Mouse (Mus musculus): ENCODE measurements around the gene Actb. TPM values are rescaled to one million over a fixed set of nuclear protein-coding genes. Genes with fewer than 3 reads are reported as not detected.

Gene Actb
- polyA plus RNA-seq (2012; rRNA removed): 8,043 and 9,072 TPM in 2 replicates

GRCm38 (mm10) chr5:142906532-142907047, at the start of gene Actb:
TSS of gene Actb (minus strand) at chr5:142906754.
- 1% methylated on average over 41 of the region's 41 CpGs for WGBS
- DNase-seq (ENCODE audit: low read depth, low spot score): no peak

DNA sequence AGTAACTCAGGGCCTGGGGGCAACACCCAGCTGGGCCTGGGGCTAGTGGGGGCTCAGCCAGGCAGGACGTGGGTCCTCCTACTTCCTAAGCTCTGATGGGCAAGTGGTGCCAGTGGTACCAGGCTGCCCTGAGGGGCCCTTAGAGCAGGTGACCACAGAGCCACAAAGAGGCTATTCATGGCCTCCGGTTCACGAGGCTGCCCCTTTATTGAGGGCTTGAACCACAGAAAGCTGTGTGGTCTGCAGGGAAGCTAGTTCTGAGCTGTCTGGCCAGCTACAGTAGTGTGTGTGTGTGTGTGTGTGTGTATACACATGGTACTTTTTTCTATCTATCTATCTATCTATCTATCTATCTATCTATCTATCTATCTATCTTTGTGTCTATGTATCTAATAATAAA, 47.1 kb upstream of the Actb start:
- WGBS: 87% methylated on average over 3 of the region's 3 CpGs
- no peak for DNase-seq (ENCODE audit: low read depth, low spot score)

- 56% methylated on average over 6 of the region's 6 CpGs for WGBS
- no peak for DNase-seq (ENCODE audit: low read depth, low spot score)
Observed at GRCm38 (mm10) chr5:142950405-142950804, 43.9 kb upstream of the Actb start.

GRCm38 (mm10) chr5:142949580-142949979, 43.0 kb upstream of the Actb start:
- no peak for DNase-seq (ENCODE audit: low read depth, low spot score)
- 53% methylated on average over 6 of the region's 6 CpGs for WGBS

GRCm38 (mm10) chr5:142947460-142947859, 40.9 kb upstream of the Actb start:
- 36% methylated on average over 7 of the region's 7 CpGs for WGBS
- DNase-seq (ENCODE audit: low read depth, low spot score): no peak

- WGBS: 70% methylated on average over 8 of the region's 8 CpGs
- DNase-seq (ENCODE audit: low read depth, low spot score): no peak
Observed at GRCm38 (mm10) chr5:142944979-142945682, 38.6 kb upstream of the Actb start.

DNA sequence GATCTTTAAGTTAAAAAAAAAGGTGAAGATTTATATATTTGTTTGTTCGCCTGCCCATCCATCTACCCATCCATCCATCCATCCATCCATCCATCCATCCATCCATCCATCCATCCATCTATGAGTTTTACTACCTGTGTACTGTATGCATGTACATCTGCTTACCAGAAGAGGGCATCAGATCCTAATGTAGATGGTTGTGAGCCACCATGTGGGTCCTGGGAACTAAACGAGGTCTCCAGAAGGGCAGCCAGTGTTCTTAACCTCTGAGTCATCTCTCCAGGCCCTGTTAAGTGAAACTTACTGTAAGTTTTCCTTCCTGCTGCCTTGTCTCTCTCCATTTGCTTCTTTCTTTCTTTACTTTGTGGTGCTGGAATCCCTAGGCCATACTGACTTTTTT, 33.8 kb upstream of the Actb start:
- no peak for DNase-seq (ENCODE audit: low read depth, low spot score)
- 61% methylated on average over 2 of the region's 2 CpGs for WGBS

DNA sequence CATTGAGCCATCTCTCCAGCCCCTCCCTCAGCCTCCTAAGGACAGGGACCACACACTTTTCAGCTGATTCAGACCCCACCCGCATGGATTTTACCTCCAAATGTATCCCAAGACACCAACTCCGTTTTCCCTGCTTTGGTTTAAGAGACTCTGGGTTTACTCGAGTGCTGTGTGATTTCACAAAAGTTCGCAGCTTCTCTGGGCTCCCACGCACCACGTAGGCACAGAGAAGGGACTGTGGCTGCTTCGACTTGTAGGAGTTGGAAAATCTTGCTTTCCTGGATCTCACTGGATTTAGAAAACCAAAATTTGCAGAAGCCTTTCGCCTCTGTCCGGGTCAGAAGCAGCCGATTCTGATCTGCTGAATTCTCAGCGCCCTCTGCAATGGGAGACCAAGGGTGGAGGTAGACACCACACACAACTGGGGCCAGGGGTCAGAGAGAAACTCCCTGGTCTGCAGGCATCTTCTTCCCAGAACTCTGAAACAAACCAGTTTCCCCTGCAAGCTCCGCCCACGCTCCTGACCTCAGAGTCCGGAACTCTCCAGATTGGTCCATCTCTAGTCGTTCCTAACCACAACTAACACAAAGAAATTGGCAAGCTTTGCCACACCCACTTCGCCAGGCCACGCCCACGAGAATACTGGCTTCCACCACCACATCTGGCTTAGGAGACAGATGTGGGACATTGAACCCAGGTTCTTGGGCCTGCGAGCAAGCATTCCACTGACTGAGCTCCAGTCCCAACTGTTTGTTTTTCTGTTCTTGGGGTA, 31.6 kb upstream of the Actb start:
- 38% methylated on average over 19 of the region's 19 CpGs for WGBS
- no peak for DNase-seq (ENCODE audit: low read depth, low spot score)

GRCm38 (mm10) chr5:142936336-142936719, 29.8 kb upstream of the Actb start:
- 3% methylated on average over 17 of the region's 17 CpGs for WGBS
- DNase-seq (ENCODE audit: low read depth, low spot score): no peak

DNA sequence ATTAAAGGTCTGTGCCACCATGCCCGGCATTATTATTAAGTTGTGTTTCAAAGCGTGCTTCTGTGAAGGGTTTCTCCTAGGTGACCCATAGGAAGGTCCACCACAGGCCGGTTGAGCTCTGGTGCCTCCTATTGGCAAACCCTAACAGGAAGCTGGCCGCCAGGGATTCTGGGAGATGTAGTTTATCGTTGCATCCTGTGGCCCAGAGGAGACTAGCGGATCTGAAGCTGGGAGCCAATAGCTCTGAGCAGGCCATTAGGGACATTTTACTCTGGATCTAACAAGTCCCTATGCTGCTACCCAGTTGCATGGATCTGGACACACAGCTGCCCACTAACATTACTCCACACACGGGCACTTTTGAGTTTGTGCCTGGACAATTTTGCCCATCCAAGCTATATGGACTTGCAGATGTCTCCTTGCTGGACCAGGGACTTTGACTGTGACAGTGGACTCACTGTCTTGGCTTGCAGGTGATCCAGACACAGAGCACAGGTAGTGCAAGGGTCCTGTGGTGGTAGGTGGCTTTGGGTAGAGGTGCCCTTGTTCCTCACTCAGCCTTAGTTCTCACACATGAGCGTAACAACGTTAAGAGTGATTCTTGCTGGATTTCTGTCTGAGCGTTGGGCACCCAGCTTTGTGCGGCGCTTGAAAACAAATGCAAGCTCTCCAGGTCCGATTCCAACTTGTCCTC, 29.2 kb upstream of the Actb start:
- WGBS: 25% methylated on average over 13 of the region's 13 CpGs
- DNase-seq (ENCODE audit: low read depth, low spot score): no peak

DNA sequence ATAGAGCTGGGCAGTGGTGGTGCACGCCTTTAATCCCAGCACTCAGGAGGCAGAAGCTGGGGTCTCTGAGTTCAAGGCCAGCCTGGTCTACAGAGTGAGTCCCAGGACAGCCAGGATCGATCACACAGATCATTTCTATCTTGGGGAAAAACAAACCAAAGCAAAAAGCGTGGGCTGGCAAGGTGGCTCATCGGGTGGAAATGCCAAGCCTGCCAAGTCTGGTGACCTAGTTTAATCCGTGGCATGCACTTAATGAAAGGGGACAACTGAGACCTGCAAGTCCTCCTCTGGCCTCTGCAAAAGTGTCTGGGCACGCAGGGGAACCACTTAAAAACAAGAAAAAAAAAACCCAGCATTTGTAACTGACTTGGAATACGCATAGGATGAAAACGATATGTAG, 26.2 kb upstream of the Actb start:
- no peak for DNase-seq (ENCODE audit: low read depth, low spot score)
- 62% methylated on average over 8 of the region's 8 CpGs for WGBS

DNA sequence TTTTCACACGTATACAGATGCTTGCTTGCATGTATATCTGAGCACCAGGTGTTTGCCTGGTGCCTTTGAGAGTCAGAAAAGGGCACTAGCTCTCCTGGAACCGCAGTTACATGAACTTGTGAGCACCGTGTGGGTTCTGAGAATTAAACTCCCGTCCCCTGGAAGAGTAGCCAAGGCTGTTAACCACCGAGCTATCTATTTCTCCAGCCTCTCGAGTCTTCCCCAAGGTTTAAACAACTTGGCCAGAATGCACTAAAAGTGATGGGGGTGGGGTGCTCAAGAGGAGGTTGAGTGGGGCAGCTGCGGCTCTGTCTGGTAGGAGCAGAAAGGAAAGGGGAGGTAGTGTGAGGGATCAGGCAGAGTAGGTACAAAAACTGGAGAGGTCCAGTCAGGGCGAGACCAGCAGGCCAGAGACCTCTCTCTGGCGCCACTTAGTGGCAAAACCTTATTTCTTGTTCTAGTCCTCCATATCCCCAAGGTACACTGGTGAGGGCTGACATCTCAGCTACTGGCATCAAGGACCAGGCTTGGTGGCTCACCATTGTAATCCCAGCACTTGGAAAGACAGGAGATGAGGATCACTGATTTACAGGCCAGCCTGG, 25.6 kb upstream of the Actb start:
- WGBS: 21% methylated on average over 9 of the region's 9 CpGs
- DNase-seq (ENCODE audit: low read depth, low spot score): no peak

GRCm38 (mm10) chr5:142931241-142931745, 24.7 kb upstream of the Actb start:
- WGBS: 92% methylated on average over 9 of the region's 9 CpGs
- DNase-seq (ENCODE audit: low read depth, low spot score): no peak

- WGBS: 14% methylated on average over 4 of the region's 4 CpGs
Observed at GRCm38 (mm10) chr5:142929400-142929752, 22.8 kb upstream of the Actb start.

DNA sequence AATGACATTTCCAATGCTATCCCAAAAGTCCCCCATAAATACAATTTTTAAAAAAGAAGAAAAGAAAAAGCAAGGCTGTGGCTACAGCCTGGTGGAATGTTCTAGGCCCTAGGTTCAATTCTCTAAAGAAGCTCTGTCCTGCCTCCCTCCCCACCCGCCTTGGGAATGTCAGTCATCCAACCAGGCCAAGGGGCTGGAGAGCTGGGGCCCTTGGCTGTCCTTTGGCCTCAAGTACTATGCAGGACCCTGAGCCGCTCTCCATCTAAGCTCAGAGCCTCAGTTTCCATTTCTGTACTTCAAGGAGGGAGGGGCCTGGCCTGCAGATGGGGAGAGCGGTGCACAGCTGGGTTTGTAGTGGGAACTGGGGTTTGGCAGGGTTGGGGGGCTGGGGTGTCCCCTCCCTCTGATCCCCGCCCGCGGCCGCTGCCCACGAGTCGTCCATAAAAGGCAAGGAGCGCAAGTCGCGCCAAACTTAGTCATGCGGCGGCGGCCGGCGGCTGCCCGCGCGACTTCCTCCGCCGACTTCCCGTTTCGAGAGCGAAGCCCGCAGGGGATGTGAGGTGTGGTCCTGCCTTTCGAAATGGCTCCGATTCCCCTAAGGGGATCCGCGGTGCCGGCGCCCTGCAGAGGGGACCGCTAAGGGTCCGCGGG, 22.3 kb upstream of the Actb start:
- no peak for DNase-seq (ENCODE audit: low read depth, low spot score)

More at GRCm38 (mm10) chr5:142929400-142929752, 22.8 kb upstream of the Actb start:
- DNase-seq (ENCODE audit: low read depth, low spot score): no peak

GRCm38 (mm10) chr5:142927341-142927930, 20.9 kb upstream of the Actb start:
- DNase-seq (ENCODE audit: low read depth, low spot score): no peak
- 91% methylated on average over 12 of the region's 12 CpGs for WGBS

More for the DNA sequence above, 22.3 kb upstream of the Actb start:
- WGBS: 3% methylated on average over 35 of the region's 35 CpGs

DNA sequence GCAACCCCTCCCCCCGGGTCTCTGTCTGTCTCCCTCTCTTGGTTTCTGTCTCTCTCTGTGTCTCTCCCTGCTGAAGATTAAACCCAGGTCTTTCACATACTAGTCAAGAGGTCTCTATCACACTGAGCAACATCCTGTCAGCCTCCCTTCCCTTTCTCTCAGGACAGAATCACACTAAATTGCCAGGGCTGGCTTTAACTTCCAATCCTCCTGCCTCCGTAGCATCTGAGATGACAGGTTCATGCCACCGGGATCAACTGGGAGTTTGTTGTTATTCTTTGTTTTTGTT, 20.3 kb upstream of the Actb start:
- 54% methylated on average over 3 of the region's 3 CpGs for WGBS
- DNase-seq (ENCODE audit: low read depth, low spot score): no peak

- WGBS: 52% methylated on average over 13 of the region's 13 CpGs
- no peak for DNase-seq (ENCODE audit: low read depth, low spot score)
Observed at GRCm38 (mm10) chr5:142926204-142926939, 19.8 kb upstream of the Actb start.

Measured in large intestine, adult 2 months (tissue).